Mouse (Mus musculus) megakaryocyte, adult 5-6 weeks (primary cell): ENCODE measurements around the gene Pknox2. TPM values are rescaled to one million over a fixed set of nuclear protein-coding genes. Genes with fewer than 3 reads are reported as not detected.

Experiments
- ATAC-seq: 2 replicates; pipeline ENCODE4 v1.8.0; 2016; ENCODE audit warnings: mild to moderate bottlenecking, inconsistent platforms; ENCODE audit not compliant: poor library complexity, severe bottlenecking
- total RNA-seq, 2 experiments: library from RNA; stranded (forward) in 1 of 2; stranded (reverse) in 1 of 2; fragments of 153-499, 151-499 nt in 1 of 2; fragments of 221-1000, 200-1000 nt in 1 of 2; gene quantifications; 2 replicates each; pipeline versions ENCODE4 v1.2.3 to v1.2.4; 2015 to 2017

Gene Pknox2
- total RNA-seq, 2 experiments from 2014 or later: 0.04 to 0.16 TPM

DNA sequence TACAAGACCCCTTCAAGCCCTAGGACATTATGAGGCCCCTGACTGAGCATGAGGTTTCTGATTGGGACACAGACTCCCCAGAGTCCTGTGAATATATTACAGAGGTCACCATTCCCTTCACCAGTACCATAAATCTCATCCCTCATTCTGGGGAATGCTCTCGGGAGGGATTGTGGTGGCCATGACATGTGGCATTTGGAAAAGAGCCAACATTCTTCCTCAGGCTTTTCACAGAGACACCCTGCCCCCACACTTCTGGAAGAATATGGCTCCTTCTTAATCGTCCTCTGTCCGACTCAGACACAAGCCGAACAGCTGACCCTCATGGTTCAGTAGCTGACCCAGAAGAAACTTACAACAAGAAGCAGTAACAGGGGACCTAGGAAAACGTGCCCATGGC is 139.1 kb downstream of the Pknox2 start:
- no peak for ATAC-seq

DNA sequence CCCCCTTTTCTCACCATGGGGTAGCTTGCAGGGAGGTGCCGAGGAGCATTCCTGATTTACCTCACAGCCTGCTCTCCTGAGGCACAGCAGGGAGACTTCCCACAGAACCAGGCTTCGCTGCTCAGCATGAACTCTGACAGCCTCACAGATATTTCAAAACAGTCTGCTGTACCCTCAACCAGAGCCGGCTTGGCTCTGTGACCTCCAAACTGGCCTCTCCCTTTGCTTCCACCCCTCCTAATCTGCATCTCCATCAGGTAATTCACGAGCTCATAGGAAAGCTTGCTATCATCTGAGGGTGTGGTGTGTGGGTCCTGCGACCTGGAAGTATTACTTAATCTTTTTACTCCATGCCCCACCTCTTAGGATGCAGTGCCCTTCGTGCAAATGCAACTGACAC is 142.5 kb downstream of the Pknox2 start:
- ATAC-seq: no peak

DNA sequence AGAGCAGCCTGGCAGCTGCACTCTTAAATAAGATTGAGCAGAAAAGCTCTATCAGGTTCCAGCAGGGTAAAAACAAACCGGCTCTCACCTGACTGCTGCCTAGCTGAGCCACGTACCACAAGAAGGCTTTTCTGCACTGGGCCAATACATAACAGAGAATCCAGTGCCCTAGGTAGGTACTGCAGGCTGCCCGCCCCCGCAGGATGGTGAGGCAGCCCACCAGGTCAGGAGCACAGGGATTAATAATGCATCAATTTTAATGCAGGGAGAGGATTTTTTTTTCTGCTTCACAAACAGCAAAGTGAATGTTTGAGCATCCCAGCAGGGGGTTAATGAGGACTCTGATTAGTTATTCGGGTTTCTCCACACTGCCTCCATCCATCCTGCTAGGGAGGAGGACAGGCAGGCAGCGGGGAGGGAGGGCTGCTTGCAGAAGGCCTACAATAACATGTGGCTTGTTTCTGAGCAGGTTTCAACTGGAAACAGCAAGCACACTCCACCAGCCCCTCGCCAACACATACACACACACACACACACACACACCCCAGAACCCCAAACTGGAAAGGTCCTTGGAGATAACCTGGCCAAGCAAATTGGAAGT is 145.2 kb downstream of the Pknox2 start:
- no peak for ATAC-seq

GRCm38 (mm10) chr9:36999393-36999792 is 147.8 kb downstream of the Pknox2 start:
- ATAC-seq: no peak

- ATAC-seq: no peak
Observed at GRCm38 (mm10) chr9:36990626-36991368, 156.4 kb downstream of the Pknox2 start.

DNA sequence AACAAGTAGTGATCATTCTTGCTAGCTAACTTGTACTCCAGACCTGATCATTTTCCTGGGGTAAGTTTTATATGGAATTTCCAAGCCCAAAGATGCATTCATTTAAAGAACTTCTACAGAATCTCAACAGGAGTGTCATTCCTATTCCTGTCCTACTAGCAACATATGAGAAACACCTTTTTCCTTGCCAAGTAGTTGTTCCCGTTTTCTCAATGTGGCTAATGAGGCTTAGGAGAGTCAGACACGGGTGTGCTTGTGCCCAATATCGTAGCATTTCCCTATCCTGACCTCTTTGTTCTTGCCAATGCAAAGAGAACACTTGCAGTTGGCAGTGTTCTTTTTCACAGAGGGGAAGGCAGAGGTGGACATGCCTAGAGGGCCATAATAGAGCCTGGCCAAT is 157.2 kb downstream of the Pknox2 start:
- no peak for ATAC-seq

GRCm38 (mm10) chr9:36985233-36985632 is 162.0 kb downstream of the Pknox2 start:
- ATAC-seq: no peak

DNA sequence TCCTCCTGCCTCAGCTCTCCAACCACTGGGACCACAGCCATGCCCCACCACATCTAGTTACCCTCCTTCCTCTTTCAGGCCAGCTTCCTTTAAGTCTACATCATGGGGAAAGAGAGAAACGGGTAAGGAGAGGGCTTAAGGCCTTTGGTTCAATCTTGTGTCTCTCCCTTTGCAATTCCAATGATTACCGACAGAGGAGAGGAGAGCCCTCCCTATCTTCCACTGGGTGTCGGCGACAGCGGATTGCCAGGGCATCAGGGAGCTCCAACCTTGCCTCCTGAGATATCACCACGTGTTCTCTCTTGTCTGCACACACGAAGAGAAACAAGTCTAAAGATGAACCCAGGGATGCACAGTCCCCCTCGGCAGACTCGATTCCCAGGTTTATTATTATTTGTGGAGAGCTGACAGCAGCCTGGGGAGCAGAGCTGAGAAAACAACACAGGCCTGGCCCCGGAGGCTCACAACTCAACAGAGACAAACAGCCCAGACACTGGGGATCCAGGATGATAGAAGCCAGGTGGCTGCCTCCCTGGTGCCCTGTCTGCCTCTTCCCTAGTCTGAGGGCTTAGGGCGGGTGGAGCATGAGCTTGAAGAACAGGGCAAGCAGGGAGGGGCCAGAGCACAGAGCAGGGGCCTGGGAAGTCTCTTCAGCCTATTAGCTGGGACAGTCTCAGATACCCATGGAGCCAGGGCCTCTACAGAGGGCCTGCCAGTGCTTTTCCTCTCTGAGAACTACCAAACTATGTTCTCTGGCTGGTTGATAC is 170.4 kb downstream of the Pknox2 start:
- no peak for ATAC-seq

DNA sequence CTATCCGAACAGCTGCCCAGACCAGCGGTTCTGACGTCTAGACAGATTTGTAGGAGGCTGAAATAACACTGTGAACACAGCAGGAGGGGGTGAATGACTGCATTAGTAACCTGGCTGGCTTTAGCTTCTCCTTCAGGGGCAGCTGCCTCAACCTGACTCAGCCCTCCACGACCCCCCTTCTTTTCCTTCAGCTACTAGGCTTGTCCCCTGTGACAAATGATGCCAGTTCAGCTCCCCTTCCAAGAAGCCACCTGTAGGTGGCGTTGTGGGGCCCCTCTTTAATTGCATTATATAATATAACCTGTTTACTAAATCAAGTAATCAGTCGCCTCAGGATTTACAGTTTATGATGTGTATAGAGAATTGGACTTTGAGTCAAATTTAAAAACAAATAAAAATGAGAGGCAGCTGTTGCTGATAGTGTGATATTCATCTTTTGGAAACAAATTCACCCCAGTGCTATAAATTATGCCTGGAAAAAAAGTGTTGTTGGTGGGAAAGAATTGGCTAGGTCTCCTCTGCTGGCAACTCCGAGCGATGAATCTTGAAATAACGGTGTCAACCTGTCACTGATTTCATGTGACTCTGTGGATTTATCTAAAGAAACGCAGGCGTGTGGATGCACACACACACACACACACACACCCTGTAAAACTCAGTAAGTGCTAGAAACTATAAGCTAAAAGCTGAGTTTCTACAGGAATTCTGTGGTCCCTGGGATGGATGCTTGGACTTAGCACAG is 173.6 kb downstream of the Pknox2 start:
- no peak for ATAC-seq

DNA sequence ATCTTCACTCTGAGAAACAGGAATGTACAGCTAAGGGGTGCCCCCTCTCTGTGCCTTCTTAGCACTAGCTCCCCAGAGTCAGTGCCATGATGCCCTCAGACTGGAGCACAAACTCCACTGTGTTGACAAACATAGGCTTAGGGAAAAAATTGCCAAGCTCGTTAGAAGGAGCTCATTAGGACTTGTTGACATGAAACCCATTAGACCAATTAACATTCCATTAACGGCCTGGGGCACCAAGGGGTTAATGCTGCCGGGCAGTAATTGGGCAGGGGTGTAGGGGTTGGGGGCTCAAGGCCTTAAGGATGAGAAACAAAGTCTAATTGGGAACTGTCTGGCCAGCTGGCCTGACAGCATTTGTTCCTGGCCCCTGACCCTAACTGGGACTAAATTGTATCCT is 175.1 kb downstream of the Pknox2 start:
- ATAC-seq: no peak

GRCm38 (mm10) chr9:36971066-36971465 is 176.1 kb downstream of the Pknox2 start:
- ATAC-seq: no peak

GRCm38 (mm10) chr9:36970651-36971050 is 176.6 kb downstream of the Pknox2 start:
- peak; percentile 80 for ATAC-seq

DNA sequence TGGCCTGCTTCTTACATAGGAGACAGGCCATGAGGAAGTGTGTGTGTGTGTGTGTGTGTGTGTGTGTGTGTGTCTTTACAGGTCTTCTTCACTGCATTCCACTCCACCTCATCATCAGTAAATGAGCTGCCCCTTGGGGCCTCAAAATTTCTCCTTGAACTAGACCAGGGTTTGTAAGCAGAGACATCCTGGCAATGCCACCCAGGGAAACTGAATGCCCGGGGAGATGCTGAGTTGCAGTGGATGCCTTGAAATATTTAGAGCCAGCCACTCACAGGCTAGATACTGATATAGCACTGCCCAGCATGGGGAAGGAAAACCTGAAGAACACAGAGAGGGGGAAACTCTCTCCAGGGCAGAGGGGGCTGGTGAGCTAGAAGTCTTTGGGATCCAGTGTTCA is 178.1 kb downstream of the Pknox2 start:
- ATAC-seq: no peak

DNA sequence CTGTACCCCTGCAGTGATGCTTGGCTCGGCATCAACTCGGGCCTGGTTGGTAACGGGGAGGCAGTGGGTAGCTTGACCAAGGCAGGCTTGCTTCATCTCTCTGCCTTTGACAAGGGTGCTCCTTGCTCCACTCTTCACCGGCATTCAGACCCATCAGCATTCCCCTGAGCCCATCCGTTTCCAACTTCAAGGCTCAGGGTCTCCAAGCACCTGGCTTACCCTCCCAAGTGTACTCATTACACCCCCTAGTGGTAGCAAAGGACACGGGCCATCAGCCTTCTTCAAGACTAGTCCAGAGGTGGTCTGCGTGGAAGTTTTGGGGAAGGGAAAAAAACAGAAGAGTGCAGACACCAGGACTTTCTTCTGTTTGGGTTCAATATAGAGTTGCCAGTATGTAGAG is 178.5 kb downstream of the Pknox2 start:
- 0 out of 2 replicates have a peak, but pooled peaks have one; percentile 52 for ATAC-seq

DNA sequence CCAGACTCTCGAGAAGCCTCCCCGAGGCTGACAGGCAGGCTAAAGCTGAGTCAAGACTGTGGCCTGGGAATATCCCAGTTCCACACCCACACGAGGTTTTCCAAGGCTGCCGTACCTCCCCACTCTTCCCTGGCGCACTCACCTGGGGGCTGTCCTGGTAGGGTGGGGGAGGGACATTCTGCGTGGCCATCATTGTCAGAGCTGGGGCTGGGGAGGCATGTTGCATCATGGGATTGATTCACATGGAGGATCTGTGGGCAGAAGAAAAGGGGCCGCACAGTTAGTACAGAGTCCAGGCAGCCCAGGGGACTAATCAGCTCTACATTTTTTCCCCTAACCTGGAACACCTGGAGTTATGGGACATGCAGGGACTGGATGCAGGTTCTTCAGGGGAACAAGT is 179.0 kb downstream of the Pknox2 start:
- ATAC-seq: no peak

- ATAC-seq: no peak
Observed at GRCm38 (mm10) chr9:36965720-36966119, 181.5 kb downstream of the Pknox2 start.

DNA sequence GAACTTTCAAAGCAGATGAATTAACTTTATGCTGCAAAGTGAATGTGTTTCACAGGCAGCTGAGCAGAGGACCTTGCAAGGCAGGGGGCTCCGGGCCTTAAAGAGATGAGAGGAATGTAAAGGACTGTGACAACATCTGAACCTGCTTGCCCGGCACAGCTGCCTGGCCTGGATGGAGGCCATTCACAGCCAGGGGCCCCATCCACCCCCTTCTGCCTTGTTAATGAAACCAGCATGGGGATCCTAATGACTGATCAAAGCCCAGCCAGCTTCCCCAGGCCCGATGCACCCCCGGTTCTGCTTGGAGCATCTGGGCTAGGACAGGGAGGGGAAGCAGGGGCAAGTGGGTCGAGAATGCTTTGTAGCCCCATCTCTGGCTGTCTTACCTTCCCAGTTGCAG is 183.0 kb downstream of the Pknox2 start:
- no peak for ATAC-seq

- ATAC-seq: no peak
Observed at GRCm38 (mm10) chr9:36963512-36963911, 183.7 kb downstream of the Pknox2 start.

GRCm38 (mm10) chr9:36961874-36962273 is 185.3 kb downstream of the Pknox2 start:
- no peak for ATAC-seq

GRCm38 (mm10) chr9:36961153-36961552 is 186.1 kb downstream of the Pknox2 start:
- ATAC-seq: no peak

- ATAC-seq: no peak
Observed at GRCm38 (mm10) chr9:36951133-36951484, 196.1 kb downstream of the Pknox2 start.
